Mouse (Mus musculus): ENCODE measurements around the gene Osbpl10.

- no peak for TF ChIP-seq POLR2A (IDR thresholded peaks at IDR 0.05; ENCODE audit: insufficient read depth, low read length)
- TF ChIP-seq CTCF (IDR thresholded peaks at IDR 0.05; ENCODE audit: low read depth, low read length): no peak
These were observed 255.4 kb downstream of the Osbpl10 start for GRCm38 (mm10) chr9:115233721-115234120.

Measured in ES-Bruce4 (cell line).